ENCODE assay signal across 8 mouse cellular contexts in genomic region chr15:56344304-56344932, GRCm38 (mm10).
DNase-seq lines count a peak whose midpoint lies in the region; ATAC-seq and TF ChIP-seq lines count a peak whose summit lies in the region.
"Had no signal": no experiment of that assay in that cellular context is flagged by ENCODE, and none has a peak within 500 bp of the region (broad histone marks: within the 10 kb centered on the region; RNA-seq: fewer than 3 reads in every experiment).

No protein-coding gene starts in this region.

- intact Hi-C loops in left cerebral cortex, adult 2 months (cut with DNase I) = no loop called here

- no peak for DNase-seq in left cerebral cortex, adult 2 months (ENCODE audit: extremely low spot score in 1 of 2, low spot score in 2 of 2)
- DNase-seq in left cerebral cortex, adult 18-20 months (ENCODE audit: low spot score in 2 of 2) = no peak
- DNase-seq in ZHBTc4 (ENCODE audit: low read depth, low spot score) = peak; percentile 7
- no peak for DNase-seq in heart, postnatal 4 days
- no peak for DNase-seq in lung, adult 18-20 months

- H3K27ac ChIP-seq in left cerebral cortex, adult 2 months = no peak overlapping the region
- H3K27ac ChIP-seq in hindbrain, embryonic 12.5 days = no peak overlapping the region
- no peak overlapping the region for H3K27ac ChIP-seq in neural tube, embryonic 15.5 days (replicated peaks)
- H3K27ac ChIP-seq: liver, embryonic 15.5 days had no signal

- H3K4me3 ChIP-seq in left cerebral cortex, adult 2 months = no peak overlapping the region
- no peak overlapping the region for H3K4me3 ChIP-seq in hindbrain, embryonic 12.5 days
- H3K4me3 ChIP-seq in neural tube, embryonic 15.5 days (replicated peaks) = no peak overlapping the region
- H3K4me3 ChIP-seq: liver, embryonic 15.5 days had no signal

- H3K36me3 ChIP-seq in hindbrain, embryonic 12.5 days = no peaks in the 10 kb centered on the region
- H3K36me3 ChIP-seq in neural tube, embryonic 15.5 days = no peaks in the 10 kb centered on the region
- H3K36me3 ChIP-seq: liver, embryonic 15.5 days had no signal

- peak; percentile 98 for ATAC-seq in hindbrain, embryonic 12.5 days (ENCODE audit: low FRiP score)
- peak; percentile 63; the same call in 1 of the 2 replicates for ATAC-seq in neural tube, embryonic 15.5 days (ENCODE audit: low FRiP score)

- peak; percentile 32 for TF ChIP-seq CTCF in left cerebral cortex, adult 2 months (IDR thresholded peaks at IDR 0.05)

- H3K27me3 ChIP-seq in hindbrain, embryonic 12.5 days = no peaks in the 10 kb centered on the region
- H3K27me3 ChIP-seq in neural tube, embryonic 15.5 days (replicated peaks) = no peaks in the 10 kb centered on the region
- H3K27me3 ChIP-seq: liver, embryonic 15.5 days had no signal

- WGBS in hindbrain, embryonic 12.5 days = 31% methylated on average over 4 of the region's 4 CpGs
- 15% methylated on average over 4 of the region's 4 CpGs for WGBS in neural tube, embryonic 15.5 days

- no peak overlapping the region for H3K4me2 ChIP-seq in hindbrain, embryonic 12.5 days (replicated peaks)
- H3K4me2 ChIP-seq in neural tube, embryonic 15.5 days = no peak overlapping the region
- H3K4me2 ChIP-seq: liver, embryonic 15.5 days had no signal

- H3K4me1 ChIP-seq in hindbrain, embryonic 12.5 days = no peaks in the 10 kb centered on the region
- H3K4me1 ChIP-seq in neural tube, embryonic 15.5 days = no peaks in the 10 kb centered on the region
- H3K4me1 ChIP-seq: liver, embryonic 15.5 days had no signal

- H3K9me3 ChIP-seq in hindbrain, embryonic 12.5 days (replicated peaks) = no peaks in the 10 kb centered on the region
- H3K9me3 ChIP-seq in neural tube, embryonic 15.5 days (replicated peaks) = no peaks in the 10 kb centered on the region
- H3K9me3 ChIP-seq: liver, embryonic 15.5 days had no signal

- no peak overlapping the region for H3K9ac ChIP-seq in hindbrain, embryonic 12.5 days
- H3K9ac ChIP-seq in neural tube, embryonic 15.5 days (replicated peaks) = no peak overlapping the region
- H3K9ac ChIP-seq: liver, embryonic 15.5 days had no signal
